Mouse (Mus musculus) hindlimb bud, embryonic 11.5 days (tissue): Measurements from ENCODE around the gene Arf6.

Source experiments
- DNase-seq: peaks from one replicate; pipeline ENCODE4 v3.0.0-alpha.2; 2012; ENCODE audit warnings: low read depth, low spot score; ENCODE audit errors: extremely low spot score

The Arf6 gene

GRCm38 (mm10) chr12:69411936-69412335, 40.0 kb downstream of the Arf6 start:
- DNase-seq: no peak

DNA sequence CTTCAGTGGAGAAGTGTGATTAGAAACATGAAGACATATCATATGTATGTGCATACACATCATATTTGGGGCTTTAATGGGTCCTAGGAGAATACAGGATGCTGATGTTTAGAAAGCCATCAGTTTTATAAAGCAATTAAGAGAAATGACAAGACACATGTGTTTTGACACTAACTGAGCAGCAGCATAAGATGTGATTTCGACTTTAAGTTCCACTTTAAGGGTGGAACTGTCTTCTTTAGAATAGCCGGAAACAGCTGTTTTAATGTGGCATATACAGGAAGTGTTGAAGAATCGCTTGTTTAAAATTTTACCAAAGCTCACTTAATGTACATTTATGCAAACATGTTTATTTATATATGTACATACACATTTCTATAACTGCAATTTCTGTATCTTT, 41.4 kb downstream of the Arf6 start:
- no peak for DNase-seq

DNA sequence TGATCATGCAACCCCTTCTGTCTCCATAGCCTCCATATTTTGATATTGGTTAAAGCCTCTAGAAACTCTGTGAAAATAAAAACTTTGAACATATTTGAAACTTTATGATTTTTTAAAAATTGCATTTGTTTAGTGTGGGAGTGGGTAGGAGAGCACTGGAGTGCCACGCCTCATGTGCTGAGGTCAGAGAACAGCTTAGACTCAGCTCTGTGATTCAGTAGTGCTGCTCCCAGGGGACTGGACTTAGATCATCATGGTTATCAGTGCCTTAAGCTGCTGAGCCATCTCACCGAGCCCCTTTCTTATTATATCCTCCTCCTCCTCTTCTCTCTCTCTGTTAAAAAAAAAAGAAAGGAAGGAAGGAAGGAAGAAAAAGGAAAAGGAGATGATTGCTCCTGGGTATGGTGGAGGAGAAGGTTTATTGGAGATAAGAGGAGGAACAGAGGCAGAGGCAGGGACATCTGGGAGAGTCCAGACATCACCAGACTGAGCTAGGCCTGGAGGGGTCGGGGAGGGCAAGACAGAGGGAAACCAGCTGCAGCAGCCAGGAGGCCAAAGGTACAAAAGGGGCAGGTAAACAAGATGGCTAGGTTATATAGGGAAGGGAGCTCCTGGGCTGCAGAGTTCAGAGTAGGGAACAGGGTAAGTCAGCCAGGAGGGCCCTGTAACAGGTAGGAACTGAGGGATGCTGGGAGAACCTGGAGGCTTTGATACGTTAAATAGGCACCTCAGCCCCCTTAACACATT, 43.0 kb downstream of the Arf6 start:
- DNase-seq: no peak

- DNase-seq: no peak
Observed at GRCm38 (mm10) chr12:69416793-69417192, 44.8 kb downstream of the Arf6 start.

DNA sequence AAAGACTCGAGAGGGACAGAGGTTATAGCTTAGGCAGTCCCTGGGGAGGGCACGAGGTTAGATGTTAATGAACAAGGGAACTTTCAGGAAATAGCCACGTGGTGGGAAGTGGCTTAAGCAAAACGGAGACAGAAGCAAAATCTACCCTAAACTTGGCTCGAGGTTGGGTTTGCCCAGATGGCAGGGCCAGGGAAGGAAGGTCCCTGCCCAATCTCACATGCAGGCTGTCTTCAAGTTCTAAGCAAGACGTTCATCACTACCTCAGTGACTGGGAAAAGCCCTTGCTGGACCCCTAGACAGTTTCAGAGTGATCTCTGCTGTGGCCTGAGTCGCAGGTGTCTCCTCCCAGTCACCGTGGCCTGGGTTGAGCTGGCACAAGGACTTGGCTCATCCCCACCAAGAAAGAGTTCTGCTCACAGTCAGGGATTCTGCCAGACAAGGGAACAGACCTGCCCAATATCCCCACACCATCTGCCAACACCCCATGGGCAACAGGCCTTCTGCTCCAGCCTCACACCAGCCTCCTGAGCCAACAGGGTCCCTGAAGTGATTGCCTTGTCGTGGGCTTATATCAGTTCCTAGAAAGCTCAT, 45.8 kb downstream of the Arf6 start:
- DNase-seq: no peak

- DNase-seq: no peak
Observed at GRCm38 (mm10) chr12:69418606-69419005, 46.7 kb downstream of the Arf6 start.

DNA sequence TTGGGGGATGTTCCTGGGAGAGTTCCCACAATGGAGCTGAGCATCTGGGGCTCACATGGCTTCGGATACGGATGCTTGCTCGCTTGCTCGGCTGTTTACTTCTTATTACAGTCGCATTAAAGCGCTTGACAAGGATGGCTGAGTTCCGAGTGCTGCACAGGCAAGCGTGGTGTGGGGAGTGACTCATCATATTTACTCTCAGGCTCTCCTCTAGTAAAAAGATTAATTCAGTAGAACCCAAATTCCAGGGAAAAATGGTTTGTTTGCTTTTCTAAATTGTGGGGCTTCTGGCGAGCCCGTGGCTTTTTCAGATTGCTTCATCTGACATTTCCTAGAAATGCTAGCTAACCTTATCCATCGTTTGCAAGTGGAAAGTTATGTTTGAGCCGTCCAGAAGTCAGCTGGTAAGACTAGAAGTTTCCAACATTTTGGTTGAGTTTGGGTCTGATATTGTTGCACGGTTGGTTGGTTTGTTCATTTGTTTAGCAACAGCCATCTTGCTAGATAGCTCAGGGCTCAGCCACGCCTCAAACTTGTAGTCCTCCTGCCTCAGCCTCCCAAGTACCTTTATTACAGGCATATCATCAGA, 47.2 kb downstream of the Arf6 start:
- DNase-seq: no peak

GRCm38 (mm10) chr12:69419606-69420005, 47.7 kb downstream of the Arf6 start:
- DNase-seq: no peak

- no peak for DNase-seq
Observed at GRCm38 (mm10) chr12:69420716-69421115, 48.8 kb downstream of the Arf6 start.

- no peak for DNase-seq
Observed at GRCm38 (mm10) chr12:69422827-69423537, 51.0 kb downstream of the Arf6 start.
